Mouse (Mus musculus) liver, embryonic 14.5 days (tissue): ENCODE measurements around the gene Trmt112.

ENCODE experiments used
- CTCF ChIP-seq: IDR thresholded peaks from 2 replicates; pipeline ENCODE4 v1.5.1; 2016; ENCODE audit warnings: antibody characterized with exemption, low read depth, control low read depth
- EP300 ChIP-seq: IDR thresholded peaks from 2 replicates; pipeline ENCODE4 v1.6.1; 2016; ENCODE audit warnings: antibody characterized with exemption, low read depth

DNA sequence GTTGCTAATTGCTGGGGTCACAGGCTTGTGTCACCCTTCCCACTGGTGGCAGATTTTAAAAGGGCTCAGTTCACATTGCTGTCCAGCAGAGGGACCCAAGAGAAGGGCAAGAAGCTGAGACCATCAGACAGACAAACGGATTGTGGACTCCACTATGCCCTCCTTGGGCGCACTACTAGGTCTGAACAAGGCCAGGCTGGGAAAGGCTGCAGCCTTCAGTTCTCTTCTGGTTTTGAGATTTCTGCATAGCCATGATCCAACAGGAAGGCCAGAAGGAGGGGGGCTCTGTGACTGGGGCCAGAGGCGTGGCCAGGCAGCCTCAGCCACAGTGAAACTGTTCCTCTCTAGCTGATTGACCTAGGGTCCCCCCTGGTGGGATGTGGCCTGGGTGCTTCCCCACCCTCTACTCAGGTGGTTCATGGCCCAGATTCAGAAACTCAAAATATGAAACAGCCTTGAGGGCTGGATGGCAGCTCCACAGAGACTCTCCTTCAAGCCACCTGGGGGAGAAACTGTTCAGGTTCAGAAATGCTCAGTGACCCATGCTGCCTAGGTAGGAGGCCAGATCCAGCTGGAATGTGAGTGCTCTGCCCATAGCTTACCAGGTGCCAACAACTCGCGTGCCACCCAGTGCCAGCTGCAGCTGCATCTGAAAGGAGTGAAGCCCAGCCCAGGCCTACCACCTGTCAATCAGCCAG lies 37.8 kb upstream of the Trmt112 start:
- TF ChIP-seq EP300 = no peak
- peak; percentile 81 for TF ChIP-seq CTCF
